Mouse (Mus musculus) layer of hippocampus, postnatal 14 days (tissue): ENCODE results near the gene Sbk2. TPM values are rescaled to one million over a fixed set of nuclear protein-coding genes. Genes with fewer than 3 reads are reported as not detected.
"Not testable (repeated sequence)": the region's sequence is repeated elsewhere in the genome, so short reads cannot be mapped to it uniquely, and the experiment has no call there.

ENCODE experiments used
- DNase-seq, 2 experiments: peaks; one replicate each; pipeline ENCODE4 v3.0.0; 2021 to 2022; ENCODE audit warnings: low spot score in 2 of 2, mixed read lengths in 1 of 2
- long read RNA-seq, 2 experiments: library from polyadenylated mRNA; stranded (forward); transcript quantifications; one replicate each; pipeline ENCODE4 v2.0.0; 2021
- total RNA-seq, 2 experiments: library from RNA; stranded (reverse); gene quantifications; 2 replicates each; pipeline ENCODE4 v1.2.3; 2021

Sbk2 gene
- total RNA-seq, result not detected
- long read RNA-seq, experiment 1, result 0 reads
- long read RNA-seq, experiment 2, result 0 reads

GRCm38 (mm10) chr7:4964272-4964671 is at the start of gene Sbk2:
Gene Sbk2 (minus strand): TSS chr7:4964406.
- DNase-seq, result peak; percentile 68 to 79

GRCm38 (mm10) chr7:5012681-5013513 is 48.7 kb upstream of the Sbk2 start:
- no peak for DNase-seq

GRCm38 (mm10) chr7:5008229-5008628 is 44.0 kb upstream of the Sbk2 start:
- no peak for DNase-seq

- not testable (repeated sequence) for DNase-seq
Observed at GRCm38 (mm10) chr7:5002876-5003275, 38.7 kb upstream of the Sbk2 start.

- no peak for DNase-seq
Observed at GRCm38 (mm10) chr7:4999876-5000275, 35.7 kb upstream of the Sbk2 start.

GRCm38 (mm10) chr7:4996934-4997333 is 32.7 kb upstream of the Sbk2 start:
- no peak for DNase-seq

GRCm38 (mm10) chr7:4996003-4996895 is 32.0 kb upstream of the Sbk2 start, which contains the start of gene Zfp579:
Gene Zfp579 (minus strand): TSS chr7:4996158.
- peak; percentile 95 to 96 for DNase-seq

GRCm38 (mm10) chr7:4995268-4996002 is 31.2 kb upstream of the Sbk2 start:
- DNase-seq, result no peak

GRCm38 (mm10) chr7:4993999-4994788 is 30.0 kb upstream of the Sbk2 start:
- no peak for DNase-seq

- DNase-seq, result no peak
Observed at GRCm38 (mm10) chr7:4993347-4993998, 29.3 kb upstream of the Sbk2 start.

- DNase-seq, result no peak
Observed at GRCm38 (mm10) chr7:4988250-4988649, 24.0 kb upstream of the Sbk2 start.

GRCm38 (mm10) chr7:4976832-4977231 is 12.6 kb upstream of the Sbk2 start:
- DNase-seq, result no peak

GRCm38 (mm10) chr7:4975455-4975854 is 11.2 kb upstream of the Sbk2 start:
- DNase-seq, result no peak

- no peak for DNase-seq
Observed at GRCm38 (mm10) chr7:4972321-4973047, 8.3 kb upstream of the Sbk2 start.

GRCm38 (mm10) chr7:4971710-4972109 is 7.5 kb upstream of the Sbk2 start:
- no peak for DNase-seq

- DNase-seq, result no peak
Observed at GRCm38 (mm10) chr7:4971068-4971467, 6.9 kb upstream of the Sbk2 start, which contains the start of gene Sbk3. Gene Sbk3 (minus strand): TSS chr7:4971168.

GRCm38 (mm10) chr7:4964988-4965387 is 782 bp upstream of the Sbk2 start:
- no peak for DNase-seq

GRCm38 (mm10) chr7:4963527-4963926 is 679 bp downstream of the Sbk2 start:
- no peak for DNase-seq

GRCm38 (mm10) chr7:4957361-4957760 is 6.8 kb downstream of the Sbk2 start:
- DNase-seq, result no peak
